Mouse (Mus musculus) frontal cortex, adult (tissue): ENCODE measurements at regions not wholly inside any gene's neighbourhood (a gene's known extent, or its start where the extent isn't known, plus 50 kb on each side); places are given as distances from the start of the nearest gene placed in this dataset.

Experiments
- ATAC-seq: cut with Nextera tagmentation; 2 replicates; pipeline ENCODE4 v1.9.2; 2017; ENCODE audit warnings: mild to moderate bottlenecking, moderate library complexity, mixed read lengths; ENCODE audit not compliant: low TSS enrichment

DNA sequence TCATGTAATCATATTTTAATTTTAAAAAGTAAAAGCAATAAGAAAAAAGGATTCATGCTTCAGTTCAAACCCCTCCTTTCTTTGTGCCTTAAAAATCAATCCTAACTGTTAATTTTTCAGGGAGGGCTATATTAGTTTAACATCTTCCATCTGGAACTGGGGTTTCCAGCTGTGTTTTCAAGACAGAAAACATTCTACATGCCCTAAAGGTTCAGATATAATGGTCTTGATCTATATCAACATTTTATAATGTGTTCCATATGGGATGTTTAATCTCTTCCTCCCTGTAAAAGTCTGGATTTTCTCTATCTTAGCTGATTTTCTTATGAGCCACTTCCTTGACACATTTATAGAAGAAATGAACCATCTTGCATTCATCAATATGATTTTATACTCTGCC is 205.9 kb upstream of the Grm7 start:
- ATAC-seq: no peak

DNA sequence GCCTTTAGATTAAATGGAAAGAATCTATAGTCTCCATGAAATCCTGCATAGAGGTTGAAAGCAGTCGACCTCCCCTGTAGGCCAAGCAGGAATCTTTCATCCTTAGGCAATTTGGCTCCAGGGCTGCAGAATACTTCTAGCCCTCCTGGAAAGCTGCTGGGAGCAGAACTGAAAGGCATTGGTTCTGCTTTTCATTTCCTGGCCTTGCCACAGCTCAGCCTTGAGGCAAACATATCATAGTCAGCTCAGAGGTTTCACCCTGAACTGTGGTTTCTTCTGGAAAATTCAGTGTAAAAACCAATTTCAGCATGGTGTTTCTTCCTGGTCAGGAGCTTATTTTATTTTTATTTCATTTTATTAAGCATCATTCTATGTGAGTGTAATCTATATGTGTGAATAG is 182.0 kb upstream of the Grm7 start:
- ATAC-seq: no peak

DNA sequence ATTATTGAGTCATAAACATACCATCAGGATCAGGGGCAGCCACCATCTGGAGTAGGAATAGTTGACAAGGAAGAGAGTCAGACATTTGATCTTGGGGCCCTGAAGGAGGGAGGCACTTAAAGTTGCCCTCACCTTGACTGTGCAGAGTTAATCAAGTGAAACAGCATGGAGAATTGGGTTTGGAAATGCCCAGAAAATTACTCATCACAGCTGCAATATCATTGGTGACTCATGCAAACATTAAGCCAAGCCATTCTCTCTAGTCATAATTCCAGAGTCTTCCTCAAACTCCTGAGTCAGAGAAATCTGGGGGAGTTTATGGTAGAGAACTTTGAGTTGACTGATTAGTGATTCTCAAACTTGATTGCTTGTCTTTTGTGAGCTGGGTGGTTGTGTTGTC is 177.7 kb upstream of the Grm7 start:
- no peak for ATAC-seq

DNA sequence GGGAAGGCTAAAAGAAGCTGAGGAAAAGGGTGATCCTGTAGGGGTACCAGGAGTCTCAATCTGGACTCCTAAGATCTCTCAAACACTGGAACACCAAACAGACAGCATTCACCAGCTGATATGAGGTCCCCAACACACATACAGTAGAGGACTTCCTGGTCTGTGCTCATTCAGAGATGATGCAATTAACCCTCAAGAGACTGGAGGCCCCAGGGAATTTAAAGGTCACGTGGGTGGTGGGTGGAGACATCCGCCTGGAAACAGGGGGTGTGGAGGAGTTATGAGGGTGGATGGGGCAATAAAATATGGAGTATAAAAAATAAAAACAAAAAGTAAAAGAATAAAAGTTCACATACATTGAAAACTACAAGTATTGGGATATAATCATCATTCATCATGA is 139.5 kb upstream of the Grm7 start:
- ATAC-seq: no peak

DNA sequence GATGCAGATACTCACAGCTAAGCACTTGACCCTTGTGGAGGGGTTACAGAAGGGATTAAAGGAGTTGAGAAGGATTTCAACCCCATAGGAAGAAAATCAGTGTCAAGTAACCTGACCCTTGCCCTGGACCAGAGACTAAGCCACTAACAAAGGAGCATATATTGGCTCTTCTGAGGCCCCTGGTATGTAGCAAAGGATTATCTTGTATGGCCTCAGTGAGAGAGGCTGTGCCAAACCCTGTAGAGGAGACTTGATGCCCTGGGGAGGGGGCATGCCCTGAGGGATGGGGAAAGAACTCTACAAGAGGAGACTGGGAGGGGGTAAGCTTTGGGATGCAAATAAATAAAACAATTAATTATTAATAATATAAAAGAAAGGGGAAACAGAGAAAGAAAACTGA is 134.9 kb upstream of the Grm7 start:
- no peak for ATAC-seq

DNA sequence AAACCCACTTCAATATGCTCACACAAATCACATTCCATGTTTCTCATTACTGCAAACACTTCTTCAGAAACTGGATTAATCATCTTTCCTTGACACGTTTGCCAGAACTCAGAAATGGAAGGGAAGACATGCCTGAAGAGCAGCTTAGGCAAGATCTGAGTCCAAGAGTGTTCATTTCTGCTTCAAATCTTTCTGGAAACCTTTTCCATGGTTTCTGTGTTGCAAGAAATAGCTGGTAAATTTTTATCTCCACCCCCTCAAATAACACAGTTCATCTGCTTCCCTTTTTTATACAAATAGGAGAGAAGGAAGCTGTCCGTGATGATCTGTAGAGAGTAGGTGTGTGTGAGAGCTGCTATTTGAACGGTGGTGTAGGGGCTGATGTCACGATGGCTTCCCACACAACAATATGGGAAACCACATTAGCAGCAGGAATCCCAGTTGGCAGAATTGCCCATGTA is 106.6 kb upstream of the Grm7 start:
- ATAC-seq: peak; percentile 99

DNA sequence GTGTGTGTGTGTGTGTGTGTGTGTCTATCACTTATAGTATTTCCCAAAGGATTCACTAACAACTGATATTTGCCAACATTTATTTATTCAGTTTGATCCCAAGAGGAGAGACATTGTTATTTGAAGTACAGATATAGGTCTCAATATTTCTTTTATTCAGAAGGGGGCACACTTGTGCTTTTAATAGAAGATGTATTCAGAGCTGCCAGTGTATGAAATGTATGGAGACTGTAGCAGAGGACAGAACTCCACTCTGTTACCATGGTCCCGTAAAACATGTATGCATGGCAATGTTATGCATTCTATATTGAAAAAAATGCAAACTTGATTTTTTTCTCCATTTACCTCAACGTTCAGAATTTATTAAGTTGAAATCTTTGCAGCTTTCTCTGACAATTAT is 99.8 kb upstream of the Grm7 start:
- ATAC-seq: peak; percentile 81

DNA sequence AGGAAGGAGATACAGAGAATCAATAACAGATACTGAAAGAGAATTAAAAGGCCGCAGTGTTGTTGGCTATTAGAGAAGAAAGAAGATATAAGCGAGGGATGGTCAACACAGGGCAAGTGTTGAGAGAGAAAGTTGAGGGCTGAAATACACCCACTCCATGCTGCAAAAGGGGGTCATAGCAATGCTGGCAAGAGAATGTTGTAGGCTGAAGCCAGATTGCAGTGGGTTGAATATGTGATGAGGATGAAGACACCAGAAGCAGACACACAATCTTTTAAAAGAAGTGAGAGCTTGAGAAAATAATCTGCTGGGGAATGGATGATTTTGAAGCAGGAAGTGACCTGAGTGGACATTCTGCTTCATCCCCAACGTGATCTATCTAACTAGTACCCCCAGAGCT is 90.5 kb upstream of the Grm7 start:
- ATAC-seq: peak; percentile 88

DNA sequence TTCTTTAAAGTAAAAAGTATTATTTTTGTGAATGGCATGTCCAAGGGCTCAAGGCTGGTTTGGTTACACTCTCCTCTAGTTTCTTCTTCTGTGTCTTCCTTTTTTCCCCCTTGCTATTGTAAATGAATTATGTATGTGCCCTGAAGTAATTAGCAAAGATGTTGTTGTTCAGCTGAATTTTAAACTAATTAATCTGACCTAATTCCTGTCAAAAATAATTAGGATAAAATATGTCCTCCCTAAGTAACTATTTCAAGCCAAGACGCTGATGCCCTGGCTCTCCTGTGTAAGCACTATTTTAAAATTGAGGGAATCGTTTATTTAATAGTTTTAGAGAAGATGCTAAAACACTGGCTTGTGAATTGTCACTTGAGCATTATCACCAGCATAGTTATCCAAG is 85.7 kb upstream of the Grm7 start:
- no peak for ATAC-seq

DNA sequence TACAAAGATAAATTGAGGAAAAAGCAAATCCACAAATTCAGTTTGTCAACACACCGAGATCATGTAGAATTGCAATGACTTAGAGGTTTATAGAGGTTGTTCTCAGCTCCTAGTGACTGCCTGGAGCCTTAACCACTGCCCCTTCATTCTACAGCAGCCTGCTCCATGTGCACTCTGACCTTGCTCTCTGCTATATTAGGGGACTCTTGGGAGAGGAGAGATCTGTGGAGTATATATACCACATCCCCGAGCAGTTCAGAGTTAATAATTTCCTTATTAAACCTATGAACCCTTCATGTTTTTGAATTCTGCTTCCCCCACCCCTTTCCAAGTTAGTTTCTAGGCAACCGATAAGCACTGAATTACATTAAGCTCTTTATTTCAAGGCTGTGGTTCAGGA is 85.0 kb upstream of the Grm7 start:
- no peak for ATAC-seq

DNA sequence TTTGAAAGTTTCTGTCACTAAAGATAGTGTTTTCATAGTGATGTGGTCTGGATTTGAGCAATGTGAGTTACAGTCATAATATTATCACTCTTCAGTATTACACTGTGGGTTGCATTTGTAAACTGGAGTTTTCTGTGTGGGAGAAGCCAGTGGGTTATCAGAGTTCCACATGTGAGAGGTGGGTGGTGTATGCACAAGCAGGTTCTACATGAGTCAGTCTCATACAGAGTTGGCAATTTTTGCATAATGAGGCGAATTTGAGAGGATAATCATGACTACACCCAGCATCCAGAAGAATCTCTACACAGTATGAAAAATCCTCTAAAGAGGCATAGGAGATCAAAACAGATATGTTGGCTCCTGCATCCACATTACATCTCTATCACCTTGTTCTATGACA is 68.2 kb upstream of the Grm7 start:
- peak; percentile 57; the same call in 1 of the 2 replicates for ATAC-seq
